Mouse (Mus musculus) brain, embryonic 14.5 days (tissue): ENCODE data around the gene Cfap45. TPM values are rescaled to one million over a fixed set of nuclear protein-coding genes. Genes with fewer than 3 reads are reported as not detected.

Experiments
- DNase-seq: peaks from one replicate; pipeline ENCODE4 v3.0.0-alpha.2; 2011; ENCODE audit warnings: low read depth
- CTCF ChIP-seq: fragments of 200-500 bp; IDR thresholded peaks from 2 replicates; pipeline ENCODE4 v1.5.1; 2012; ENCODE audit warnings: inconsistent platforms, mild to moderate bottlenecking, moderate library complexity, borderline replicate concordance; ENCODE audit not compliant: insufficient read depth, insufficient read length; ENCODE audit errors: extremely low read depth
- POLR2A ChIP-seq: fragments of 200-500 bp; IDR thresholded peaks from 2 replicates; pipeline ENCODE4 v1.6.1; 2012; ENCODE audit warnings: mild to moderate bottlenecking, inconsistent platforms, borderline replicate concordance; ENCODE audit not compliant: poor library complexity, insufficient read depth, insufficient read length, severe bottlenecking; ENCODE audit errors: extremely low read depth
- polyA plus RNA-seq: library from polyadenylated mRNA; depleted of rRNA; stranded (reverse); fragments of >200 nt; gene quantifications from 2 replicates; pipeline ENCODE4 v1.2.3, GENCODE M21; 2012

Gene Cfap45
- polyA plus RNA-seq, 1 experiment, result 2.8 TPM

DNA sequence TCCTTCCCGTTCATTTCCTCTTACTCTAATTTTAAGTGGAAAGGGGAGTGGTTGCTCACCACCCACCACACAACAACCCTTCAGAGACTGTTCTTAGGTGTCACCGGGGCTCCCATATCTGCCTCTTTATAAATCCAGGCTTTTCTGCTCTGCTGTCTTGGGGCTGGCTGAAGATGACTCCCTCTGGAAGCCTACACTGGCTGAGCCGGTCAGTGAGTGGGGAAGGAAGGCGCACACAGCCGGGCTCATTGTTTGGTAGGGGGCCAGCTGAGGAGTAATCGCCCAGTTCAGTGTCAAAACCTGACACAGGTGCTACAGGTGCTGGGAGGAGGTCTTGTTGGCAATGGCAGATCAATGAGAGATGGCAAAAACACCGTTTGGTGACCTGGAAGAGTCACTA lies 5.4 kb downstream of the Cfap45 start:
- no peak for DNase-seq

DNA sequence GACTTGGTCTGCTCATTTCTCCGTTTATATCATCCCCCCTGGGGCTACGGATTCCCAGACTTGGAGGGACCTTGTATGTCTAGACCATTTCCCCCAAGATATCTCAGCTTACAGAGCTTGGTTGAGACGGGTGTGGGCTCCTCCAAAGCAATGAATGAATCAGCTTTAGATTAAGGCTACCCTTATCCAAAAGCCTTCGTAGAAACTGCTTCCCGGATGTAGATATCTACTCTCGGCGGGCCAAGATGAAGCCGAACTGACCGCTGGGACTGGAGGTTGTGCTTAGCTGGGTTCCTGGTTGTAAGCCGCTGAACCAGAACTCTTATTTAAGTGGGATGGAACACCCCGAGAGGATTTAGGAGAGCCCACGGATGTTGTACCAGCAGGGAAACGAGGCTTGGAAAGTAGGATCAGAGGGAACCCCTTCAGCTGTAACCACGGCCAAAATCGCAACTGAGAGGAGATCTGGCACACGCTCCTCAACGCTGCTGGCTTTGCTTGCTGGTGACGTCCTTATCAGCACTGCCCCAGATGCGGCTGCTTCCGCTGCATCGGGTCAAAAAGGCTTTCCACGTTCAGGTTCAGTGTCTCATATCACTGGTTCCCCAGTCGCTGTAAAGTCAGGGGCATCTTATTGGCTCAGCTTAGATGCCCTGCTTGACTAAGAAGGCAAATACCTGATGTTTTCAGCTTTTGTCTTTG lies 5.9 kb downstream of the Cfap45 start:
- DNase-seq, result no peak
- TF ChIP-seq POLR2A (no peak), CTCF (no peak)

More for the DNA sequence above, 5.4 kb downstream of the Cfap45 start:
- TF ChIP-seq CTCF (no peak), POLR2A (no peak)

DNA sequence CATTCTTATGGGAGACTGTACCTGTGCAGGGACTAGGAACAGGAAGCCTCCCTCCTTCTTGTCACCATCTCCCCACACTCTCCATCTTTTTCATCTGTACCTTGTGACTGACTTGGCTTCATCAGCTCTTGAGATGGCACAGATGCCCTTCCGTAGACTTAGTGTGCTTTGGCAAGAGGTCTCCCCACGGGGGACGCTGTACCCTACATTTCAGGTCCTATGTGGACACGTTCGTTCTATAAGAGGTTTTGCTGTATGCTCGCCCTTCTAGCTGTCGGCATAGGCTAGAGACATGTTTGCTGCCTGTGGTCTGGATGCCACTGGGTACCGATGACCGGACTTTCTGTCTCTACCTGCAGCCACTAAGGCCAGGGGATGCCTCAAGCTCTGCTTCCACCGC lies 6.8 kb downstream of the Cfap45 start:
- DNase-seq, result no peak
- TF ChIP-seq CTCF, result no peak
- no peak for TF ChIP-seq POLR2A

DNA sequence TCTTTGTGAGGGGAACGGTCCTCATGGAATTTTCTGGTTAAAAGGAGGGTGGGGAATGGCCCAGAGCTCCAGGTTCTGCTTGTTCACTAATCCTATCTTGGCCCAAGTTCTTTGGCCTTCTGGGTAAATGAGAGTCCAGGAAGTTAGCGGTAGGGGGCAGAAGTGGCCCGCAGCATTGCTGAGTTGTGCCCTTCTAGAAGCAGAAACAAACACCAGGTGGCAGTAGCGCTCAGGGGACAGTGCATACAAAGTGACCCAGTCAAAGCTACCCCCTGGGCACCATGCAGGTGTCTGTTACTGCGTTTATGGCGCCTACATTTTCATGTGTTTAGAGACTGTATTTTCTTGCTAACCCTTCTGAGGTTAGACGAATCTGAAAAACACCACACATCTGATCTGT lies 8.1 kb downstream of the Cfap45 start:
- DNase-seq, result peak; percentile 92
- TF ChIP-seq CTCF (peak; percentile 94), POLR2A (no peak)

DNA sequence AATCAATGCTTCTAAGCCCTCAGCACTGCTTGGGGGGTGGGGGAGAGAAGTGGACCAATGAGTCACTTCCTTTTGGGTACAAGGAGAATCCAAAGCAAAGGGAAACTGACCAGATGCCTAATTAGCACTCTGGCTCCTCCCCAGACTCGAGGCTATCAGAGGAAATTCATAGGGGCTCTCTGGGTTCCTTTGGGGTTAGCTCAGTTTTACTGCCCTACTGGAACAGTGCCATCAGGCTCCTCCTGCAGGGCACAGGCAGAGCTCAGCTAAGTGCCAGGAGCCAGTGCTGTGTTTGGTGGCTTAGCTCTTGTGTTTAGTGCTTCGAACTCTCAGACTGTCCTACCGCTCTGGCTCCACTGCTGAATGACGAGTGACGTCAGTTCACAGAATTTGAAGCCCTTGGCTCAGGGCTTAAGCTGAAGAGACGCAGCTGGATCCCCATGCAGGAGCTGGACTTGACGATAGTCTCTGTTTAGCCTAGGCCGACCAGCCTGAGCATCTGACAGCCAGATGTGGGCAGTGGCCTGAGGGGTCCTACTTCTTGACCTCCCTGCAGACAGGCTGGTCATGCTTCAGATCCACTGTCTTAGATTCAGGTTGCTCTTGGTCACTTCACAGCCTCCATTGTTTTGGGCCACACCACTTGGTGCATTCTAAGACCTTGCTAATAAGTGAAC lies 10.1 kb downstream of the Cfap45 start:
- TF ChIP-seq POLR2A (no peak), CTCF (no peak)
- peak; percentile 54 for DNase-seq

DNA sequence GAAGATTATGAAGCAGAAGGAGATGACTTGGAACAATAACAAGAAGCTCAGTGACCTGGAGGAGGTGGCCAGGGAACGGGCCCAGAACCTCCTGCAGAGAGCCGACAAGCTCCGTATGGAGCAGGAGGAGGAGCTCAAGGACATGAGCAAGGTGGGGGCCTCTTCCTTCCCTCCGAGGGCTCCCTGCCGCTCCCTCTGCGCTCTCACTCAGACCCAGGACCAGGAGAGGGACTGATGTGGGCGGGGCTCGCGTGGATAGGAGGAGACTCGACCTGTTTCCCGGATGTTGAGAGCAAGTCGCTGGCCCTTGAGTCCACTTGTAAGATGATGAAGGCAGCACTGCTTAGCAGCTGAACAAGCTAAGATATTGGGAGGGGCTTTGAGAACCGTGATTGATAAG lies 11.9 kb downstream of the Cfap45 start:
- TF ChIP-seq POLR2A (no peak), CTCF (no peak)
- DNase-seq, result peak; percentile 76

DNA sequence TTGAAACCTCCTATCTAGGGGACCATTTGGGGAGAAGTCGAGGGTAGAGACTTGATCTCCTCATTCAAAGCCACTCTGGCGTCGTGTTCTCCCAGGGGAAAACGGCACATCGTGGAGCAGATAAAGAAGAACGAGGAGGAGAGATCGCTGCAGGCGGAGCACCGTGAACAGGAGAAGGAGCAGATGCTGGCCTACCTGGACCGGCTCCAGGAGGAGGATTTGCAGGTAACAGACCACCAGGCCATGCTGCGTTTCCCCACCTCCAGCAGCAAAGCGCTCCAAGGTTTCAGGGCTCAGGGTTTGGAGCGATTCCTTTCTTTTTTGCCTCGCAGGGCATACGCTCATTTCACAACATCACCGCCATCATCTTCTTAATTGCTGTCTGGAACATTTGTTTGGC lies 14.5 kb downstream of the Cfap45 start:
- TF ChIP-seq CTCF (no peak), POLR2A (no peak)
- no peak for DNase-seq

DNA sequence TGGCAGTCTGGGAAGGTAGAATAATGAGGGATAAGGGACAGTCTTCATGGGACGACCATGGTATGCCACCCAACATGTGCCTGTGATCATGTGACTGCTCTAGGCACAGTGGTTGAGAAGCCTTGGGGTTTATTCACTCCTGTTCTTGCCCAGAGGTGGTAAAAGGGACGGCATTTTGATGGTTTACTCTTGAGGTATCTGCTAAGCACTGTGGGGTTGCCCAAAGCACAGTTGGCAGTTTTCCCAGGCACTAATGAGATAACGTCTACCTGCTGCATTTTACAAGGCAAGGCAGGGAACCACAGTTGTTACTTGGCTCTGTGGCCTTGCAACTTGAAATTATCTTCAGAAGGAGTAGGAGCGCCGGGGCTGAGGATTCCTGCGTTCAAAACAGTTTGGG lies 19.2 kb downstream of the Cfap45 start:
- peak; percentile 55 for DNase-seq
- TF ChIP-seq POLR2A (no peak), CTCF (no peak)

DNA sequence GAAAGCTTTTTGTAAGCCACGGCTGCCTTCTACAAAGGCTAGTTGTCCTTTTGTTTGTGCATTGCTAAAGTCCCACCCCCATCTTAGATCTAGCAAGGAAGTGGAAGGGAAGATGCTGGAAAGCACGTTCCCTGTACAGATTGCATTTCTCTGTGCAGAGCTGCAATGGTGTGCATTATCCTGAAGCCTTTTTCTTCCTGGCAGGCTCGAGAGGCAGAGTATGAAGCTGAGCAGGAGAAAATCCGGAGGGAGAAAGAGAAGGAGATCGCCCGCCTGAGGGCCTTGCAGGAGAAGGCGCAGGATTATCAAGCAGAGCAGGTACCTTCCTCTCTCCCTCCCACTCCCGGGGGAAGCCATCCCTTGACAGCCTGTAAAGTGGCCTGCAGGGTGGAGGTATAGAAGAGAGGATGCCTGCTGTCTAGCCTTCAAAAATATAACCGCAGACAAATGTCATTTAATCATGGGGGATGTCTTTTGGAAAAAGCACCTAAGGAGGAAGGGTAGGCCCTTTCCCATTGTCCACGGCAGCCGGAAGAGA lies 19.8 kb downstream of the Cfap45 start:
- TF ChIP-seq CTCF (no peak), POLR2A (no peak)
- DNase-seq, result peak; percentile 44

DNA sequence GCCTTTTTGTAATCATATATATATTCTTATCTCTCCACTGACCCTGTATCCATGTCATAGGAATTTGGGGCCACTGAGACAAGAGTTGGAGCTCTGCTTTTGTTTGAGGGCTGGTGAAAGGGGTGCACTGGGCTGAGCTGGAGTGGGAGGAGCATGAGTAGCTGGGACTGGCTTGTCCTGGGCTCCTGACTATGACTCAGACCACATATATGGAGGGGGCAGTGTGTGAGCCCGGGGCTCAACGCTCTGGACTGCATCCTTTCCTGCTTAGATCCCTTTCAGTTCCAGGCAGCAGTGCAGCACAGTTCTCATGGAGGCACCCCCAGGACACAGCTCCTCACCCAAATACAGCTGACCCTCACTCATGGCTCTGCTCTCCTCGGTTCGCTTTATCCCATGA lies 25.5 kb downstream of the Cfap45 start:
- TF ChIP-seq CTCF, result no peak
- no peak for TF ChIP-seq POLR2A
- no peak for DNase-seq

DNA sequence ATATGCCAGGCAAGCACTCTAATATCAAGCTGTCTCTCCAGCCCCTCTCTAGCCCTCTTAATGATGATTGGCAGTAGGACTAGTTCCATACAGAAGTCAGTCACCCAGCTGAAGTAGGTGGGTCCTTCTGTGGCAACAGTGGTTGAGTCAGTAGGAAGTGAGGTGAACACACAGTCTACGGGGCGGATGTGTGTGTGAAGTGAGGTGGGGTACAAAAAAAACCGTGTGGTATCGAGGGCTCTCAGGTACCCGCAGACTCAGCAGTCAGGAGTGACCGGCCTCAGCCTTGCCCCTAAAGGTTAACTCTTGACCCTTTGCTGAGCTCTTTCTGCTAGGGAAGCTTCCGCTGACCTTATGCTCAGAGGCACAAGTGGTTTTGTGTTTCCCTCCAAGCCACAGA lies 27.9 kb downstream of the Cfap45 start:
- no peak for DNase-seq
- no peak for TF ChIP-seq POLR2A
- no peak for TF ChIP-seq CTCF

DNA sequence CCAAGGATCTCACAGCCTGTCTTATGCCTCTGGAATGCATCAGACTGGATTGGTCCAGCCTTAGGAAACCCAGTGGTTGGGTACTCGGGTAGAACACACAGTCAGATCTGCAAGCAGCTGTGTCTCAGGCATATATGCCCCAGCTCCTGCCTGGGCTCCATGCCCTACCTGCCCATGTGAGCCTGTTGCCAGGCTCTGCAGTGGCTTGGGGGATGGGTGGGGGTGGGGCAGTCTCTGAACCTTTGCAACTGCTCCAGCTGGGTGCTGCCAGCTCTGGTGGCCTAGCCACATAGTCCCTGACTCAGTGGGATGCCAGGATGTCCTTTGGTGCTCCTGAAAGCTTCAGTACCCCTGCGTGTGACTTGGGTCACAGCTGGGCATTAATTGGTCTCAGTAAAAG lies 28.7 kb downstream of the Cfap45 start:
- DNase-seq, result no peak
- TF ChIP-seq CTCF (no peak), POLR2A (no peak)

DNA sequence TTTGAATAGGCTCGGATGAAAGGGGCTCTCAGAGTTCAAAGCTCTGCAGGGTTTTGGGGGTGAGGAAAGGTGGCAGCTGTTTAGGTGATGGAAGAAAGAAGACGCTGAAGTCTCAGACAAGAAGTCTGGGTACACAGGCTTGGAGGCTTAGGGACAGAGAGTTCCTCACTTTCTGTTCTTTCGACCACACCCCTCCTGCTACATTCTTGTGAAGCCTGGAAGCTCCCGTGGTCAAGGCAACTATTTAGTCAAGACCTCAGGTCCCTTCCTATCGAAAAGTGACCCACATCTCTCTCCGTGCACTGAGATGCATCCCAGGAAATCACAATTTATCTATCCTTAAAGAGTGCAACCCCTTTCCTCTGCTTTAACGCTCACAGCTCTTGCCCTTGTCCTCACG lies 29.1 kb downstream of the Cfap45 start:
- TF ChIP-seq CTCF, result no peak
- TF ChIP-seq POLR2A, result no peak
- DNase-seq, result no peak
